Mouse (Mus musculus) testis, adult 2 months (tissue): Measurements from ENCODE around the gene Rgs3. TPM values are rescaled to one million over a fixed set of nuclear protein-coding genes. Genes with fewer than 3 reads are reported as not detected.

ENCODE experiments used
- H3K27ac ChIP-seq: fragments of 200-500 bp; 2 replicates; pipeline ENCODE4 v1.5.1; 2012; ENCODE audit warnings: low read depth, low read length; ENCODE audit not compliant: control insufficient read depth, insufficient read depth
- H3K27me3 ChIP-seq: fragments of 200-500 bp; 2 replicates; pipeline ENCODE4 v1.6.1; 2012; ENCODE audit warnings: mild to moderate bottlenecking, low read length, moderate library complexity; ENCODE audit not compliant: control insufficient read depth, insufficient read depth
- H3K36me3 ChIP-seq: fragments of 200-500 bp; 2 replicates; pipeline ENCODE4 v1.6.1; 2012; ENCODE audit warnings: mild to moderate bottlenecking, low read length; ENCODE audit not compliant: control insufficient read depth, insufficient read depth
- H3K4me1 ChIP-seq: fragments of 200-500 bp; 2 replicates; pipeline ENCODE4 v1.6.1; 2012; ENCODE audit warnings: low read length; ENCODE audit not compliant: control insufficient read depth, insufficient read depth
- H3K4me3 ChIP-seq: fragments of 200-500 bp; 2 replicates; pipeline ENCODE4 v1.5.1; 2012; ENCODE audit warnings: low read depth, mild to moderate bottlenecking, low read length, moderate library complexity, mixed read lengths; ENCODE audit not compliant: control insufficient read depth
- CTCF ChIP-seq: fragments of 200-500 bp; IDR thresholded peaks from 2 replicates; pipeline ENCODE4 v1.5.1; 2012; ENCODE audit warnings: low read depth, mild to moderate bottlenecking, inconsistent platforms, low read length, moderate library complexity; ENCODE audit not compliant: control insufficient read depth, insufficient read depth, insufficient replicate concordance
- POLR2A ChIP-seq: fragments of 200-500 bp; IDR thresholded peaks from 2 replicates; pipeline ENCODE4 v1.6.1; 2012; ENCODE audit warnings: low read depth, mild to moderate bottlenecking, inconsistent platforms, low read length, moderate library complexity; ENCODE audit not compliant: control insufficient read depth
- polyA plus RNA-seq: library from polyadenylated mRNA; depleted of rRNA; stranded (reverse); fragments of >200 nt; gene quantifications from 2 replicates; pipeline ENCODE4 v1.2.3, GENCODE M21; 2012

The Rgs3 gene
- polyA plus RNA-seq, 1 experiment, result 65.5 TPM

DNA sequence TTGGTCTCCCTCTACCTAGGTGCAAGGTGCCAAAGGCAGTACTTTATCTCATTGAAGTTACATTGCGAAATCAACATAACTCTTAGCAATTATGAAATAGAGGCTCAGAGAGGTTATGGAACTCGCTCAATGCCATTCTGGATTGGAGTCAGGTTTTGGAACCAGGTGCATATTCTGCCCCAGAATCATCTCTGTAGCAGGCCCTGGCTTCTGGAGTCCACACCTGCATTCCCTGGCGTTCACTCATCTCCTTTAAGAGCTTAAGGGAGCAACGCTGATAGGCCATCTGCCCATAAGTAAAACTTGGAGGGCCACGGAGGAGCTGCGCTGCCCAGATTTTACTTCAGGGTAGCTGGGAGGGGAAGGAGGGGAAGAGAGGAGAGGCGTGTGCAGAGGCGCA, 42.6 kb upstream of the Rgs3 start:
- no peak overlapping the region for H3K27ac ChIP-seq
- H3K36me3 ChIP-seq, result no peaks in the 10 kb centered on the region
- H3K4me1 ChIP-seq, result peaks cover 6% of the 10 kb centered on the region
- no peak overlapping the region for H3K4me3 ChIP-seq
- TF ChIP-seq CTCF, result no peak
- TF ChIP-seq POLR2A, result no peak
- no peaks in the 10 kb centered on the region for H3K27me3 ChIP-seq

DNA sequence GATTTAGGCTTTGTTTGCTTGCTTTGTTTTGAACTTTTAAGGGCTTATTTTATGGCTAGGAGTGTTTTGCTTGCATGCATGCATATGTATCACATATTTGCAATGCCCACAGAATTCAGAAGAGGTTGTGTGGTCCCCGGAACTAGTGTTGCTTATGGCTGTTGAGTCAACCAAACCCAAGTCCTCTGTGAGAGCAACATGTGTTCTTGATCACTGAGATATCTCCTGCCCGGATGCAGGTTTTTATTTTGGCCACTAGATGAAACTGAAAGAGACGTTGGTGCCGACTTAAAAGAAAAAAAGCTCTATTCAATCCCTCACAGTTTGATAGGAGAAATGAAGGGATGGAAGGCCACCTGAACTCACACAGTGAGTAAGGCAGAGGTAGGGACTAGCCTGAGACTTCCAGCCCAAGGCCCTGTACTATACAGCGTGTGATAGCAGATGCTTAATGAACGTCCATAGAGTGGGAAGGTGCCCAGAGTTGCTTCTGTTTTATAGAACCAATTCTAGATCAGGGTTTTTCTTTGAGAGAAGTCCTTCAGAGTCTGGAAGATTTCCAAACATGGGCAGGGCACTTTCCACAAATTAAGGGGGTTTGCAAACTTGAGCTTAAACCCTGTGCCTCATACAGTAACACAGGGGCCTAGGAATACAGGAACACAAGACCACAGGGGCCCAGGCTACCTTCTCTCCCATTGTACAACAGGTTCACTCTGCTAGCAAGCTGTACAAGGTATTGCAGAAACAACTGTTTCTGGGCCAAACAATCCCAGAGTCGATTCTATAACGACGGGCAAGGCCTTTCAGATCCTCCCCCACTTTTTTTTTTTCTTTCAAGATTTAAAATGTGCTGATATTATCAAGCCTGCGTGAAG, 41.9 kb upstream of the Rgs3 start:
- H3K27me3 ChIP-seq, result no peaks in the 10 kb centered on the region
- no peak for TF ChIP-seq POLR2A
- TF ChIP-seq CTCF, result no peak
- H3K27ac ChIP-seq, result peak overlapping the region; percentile 29
- H3K36me3 ChIP-seq, result no peaks in the 10 kb centered on the region
- peaks cover 6% of the 10 kb centered on the region for H3K4me1 ChIP-seq
- no peak overlapping the region; the same call in 1 of the 2 replicates for H3K4me3 ChIP-seq

DNA sequence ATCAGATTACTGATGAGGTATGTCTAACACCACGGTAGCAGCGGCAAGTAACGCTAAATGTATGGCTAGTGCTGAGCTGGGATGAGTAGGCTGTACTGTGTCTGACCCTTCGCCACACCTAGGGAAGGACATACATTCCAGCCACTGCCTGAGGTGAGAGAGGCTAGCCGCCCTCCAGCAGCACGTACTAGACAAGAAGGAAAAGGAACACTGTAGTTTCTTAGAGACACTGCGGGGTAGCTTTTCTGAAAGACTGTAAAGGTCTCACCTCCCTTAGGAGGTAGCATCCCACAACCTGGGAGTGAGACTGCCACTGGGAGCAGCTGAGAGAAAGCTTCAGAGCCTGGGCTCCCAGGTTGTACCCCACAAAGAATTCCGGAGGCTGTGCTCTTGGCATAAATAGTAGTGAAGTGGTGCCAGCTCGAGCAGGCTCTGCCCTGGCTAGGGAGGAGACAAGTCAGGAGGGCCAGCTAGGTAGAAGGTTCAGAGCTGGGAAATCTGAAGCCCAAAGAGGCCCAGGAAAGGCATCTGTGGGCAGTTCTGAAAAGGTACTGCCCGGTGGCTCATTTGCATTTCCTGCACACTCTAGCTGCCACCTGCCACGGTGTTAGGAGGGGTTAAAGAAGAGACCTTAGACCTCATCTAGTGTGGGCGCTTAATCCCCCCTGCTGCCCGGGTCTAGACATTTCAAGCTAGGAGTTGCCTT, 41.1 kb upstream of the Rgs3 start:
- Histone ChIP-seq H3K27ac (peak overlapping the region; percentile 29), H3K27me3 (no peaks in the 10 kb centered on the region), H3K36me3 (no peaks in the 10 kb centered on the region), H3K4me3 (peak overlapping the region; percentile 19), H3K4me1 (peaks cover 6% of the 10 kb centered on the region)
- TF ChIP-seq POLR2A, result no peak
- no peak for TF ChIP-seq CTCF

DNA sequence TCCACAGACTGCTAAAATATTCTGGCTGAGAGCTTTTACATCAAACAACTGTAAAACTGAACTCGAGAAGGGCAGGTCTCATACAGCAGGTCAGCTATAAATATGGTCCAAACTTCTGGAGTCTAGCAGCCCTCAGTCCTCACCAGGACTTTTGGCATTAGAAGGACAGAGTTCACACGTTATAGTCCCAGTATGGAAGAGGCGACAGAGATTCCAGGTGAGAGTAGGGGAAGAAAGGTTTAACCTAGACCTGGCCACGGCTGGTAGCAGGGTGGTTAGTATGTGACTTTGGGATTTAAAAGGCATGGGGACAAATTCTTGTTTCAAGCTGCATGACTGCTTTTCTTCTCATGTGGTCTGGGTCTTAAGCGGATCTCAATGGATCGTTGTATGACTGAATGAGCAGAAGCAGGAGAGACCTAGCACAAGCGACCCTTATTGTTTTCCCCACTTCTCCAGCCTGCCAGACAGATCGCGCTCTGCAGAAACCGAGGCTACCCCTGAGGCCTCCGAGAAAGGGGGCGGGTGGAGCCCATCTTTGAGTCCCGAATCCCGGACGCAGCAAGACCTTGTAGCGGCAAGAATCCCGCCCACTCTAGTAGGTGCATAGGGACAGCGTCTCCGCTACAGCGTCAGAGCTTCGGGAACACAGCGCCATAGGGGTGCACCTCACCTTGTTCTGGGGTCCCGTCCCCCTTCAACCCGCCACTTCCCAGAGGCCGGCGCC, 40.4 kb upstream of the Rgs3 start:
- Histone ChIP-seq H3K4me3 (peak overlapping the region; percentile 91), H3K27ac (peak overlapping the region; percentile 80), H3K4me1 (peaks cover 7% of the 10 kb centered on the region), H3K27me3 (no peaks in the 10 kb centered on the region), H3K36me3 (no peaks in the 10 kb centered on the region)
- TF ChIP-seq CTCF (no peak), POLR2A (no peak)

DNA sequence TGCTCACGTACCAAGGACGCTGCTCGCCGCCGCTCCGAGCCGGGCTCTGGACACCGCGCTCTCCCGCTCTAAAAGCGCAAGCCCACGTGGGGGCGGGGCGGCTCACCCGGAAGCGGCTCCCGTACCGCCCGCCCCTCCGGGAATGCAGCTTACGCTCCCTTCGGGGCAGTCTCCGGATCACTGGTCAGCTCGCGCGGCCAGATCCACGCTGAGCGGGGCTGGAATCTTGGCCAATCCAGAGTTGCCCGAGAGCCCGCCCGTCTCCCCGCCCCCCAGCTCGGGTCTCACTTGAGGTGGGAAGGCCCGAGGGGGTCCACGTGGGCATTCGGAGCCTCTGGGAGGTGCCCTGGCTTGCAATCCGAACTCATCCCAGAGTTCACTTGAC, 39.8 kb upstream of the Rgs3 start, which contains the start of gene Alad:
TSS of gene Alad (minus strand) at position 70 of the 385 bp plus-strand sequence.
- TF ChIP-seq CTCF, result no peak
- peak; percentile 62 for TF ChIP-seq POLR2A
- Histone ChIP-seq H3K27ac (peak within 1 kb of the TSS; percentile 80), H3K27me3 (no peaks in the 10 kb centered on the region), H3K4me3 (peak within 1 kb of the TSS; percentile 91), H3K36me3 (no peaks in the 10 kb centered on the region), H3K4me1 (peaks cover 9% of the 10 kb centered on the region)

DNA sequence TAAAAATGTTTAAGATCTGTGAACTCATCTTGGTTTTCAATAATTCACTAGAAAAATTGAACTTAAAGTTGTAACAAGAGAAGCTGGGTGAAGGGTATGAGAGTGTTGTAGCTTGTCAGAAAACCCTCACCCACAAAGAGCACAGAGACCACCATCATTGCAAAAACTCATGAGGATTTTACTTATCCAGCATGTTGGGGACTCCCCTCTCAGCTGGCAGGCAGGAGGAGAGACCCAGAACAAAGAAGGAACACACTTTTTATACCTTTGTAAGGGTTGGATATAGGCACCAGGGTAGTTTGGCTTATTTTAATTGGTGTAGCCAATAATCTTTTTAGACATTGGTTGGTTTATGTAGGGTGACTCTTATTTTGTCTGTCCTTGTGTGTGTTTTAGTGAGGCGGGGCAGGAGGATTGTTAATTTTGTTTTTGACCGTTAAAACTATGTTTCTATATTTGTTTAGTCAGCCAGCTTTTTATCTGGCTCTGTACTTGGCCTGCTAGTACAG, 38.7 kb upstream of the Rgs3 start:
- TF ChIP-seq POLR2A (no peak), CTCF (no peak)
- Histone ChIP-seq H3K27me3 (no peaks in the 10 kb centered on the region), H3K36me3 (no peaks in the 10 kb centered on the region), H3K27ac (no peak overlapping the region), H3K4me3 (no peak overlapping the region), H3K4me1 (peaks cover 9% of the 10 kb centered on the region)
